Mouse (Mus musculus): ENCODE measurements around the gene Frmd5. TPM values are rescaled to one million over a fixed set of nuclear protein-coding genes. Genes with fewer than 3 reads are reported as not detected.
A peak's percentile ranks its signal among the peaks of the same experiment; 100 is the strongest.

Frmd5 gene
- polyA plus RNA-seq, 1 experiment from 2014 or later, result 40.8 TPM

- no peaks in the 10 kb centered on the region for H3K36me3 ChIP-seq (ENCODE audit: control insufficient read depth, insufficient read depth, low read length)
- ATAC-seq (ENCODE audit: insufficient number of reproducible peaks, insufficient read depth, low FRiP score, low read depth), result no peak
Measured at GRCm38 (mm10) chr2:121799051-121799450, 7.8 kb downstream of the Frmd5 start.

GRCm38 (mm10) chr2:121795995-121796394 lies 10.9 kb downstream of the Frmd5 start:
- 82% methylated on average over 6 of the region's 6 CpGs for WGBS
- H3K27me3 ChIP-seq (ENCODE audit: control insufficient read depth, insufficient read depth, low read length), result 0 out of 2 replicates have a peak, but pooled peaks cover 3% of the 10 kb centered on the region
- no peak overlapping the region for H3K4me3 ChIP-seq (ENCODE audit: control insufficient read depth in 1 of 2, insufficient read depth in 1 of 2, low read depth in 1 of 2, low read length in 2 of 2)
- 0 out of 2 replicates have a peak, but pooled peaks cover 4% of the 10 kb centered on the region for H3K9me3 ChIP-seq (ENCODE audit: control insufficient read depth, low read length)
- no peak overlapping the region for H3K4me2 ChIP-seq (ENCODE audit: low read length)
- H3K4me1 ChIP-seq (ENCODE audit: control insufficient read depth in 2 of 2, insufficient read depth in 2 of 2, low read length in 2 of 2), result no peaks in the 10 kb centered on the region
- H3K27ac ChIP-seq (replicated peaks in 1 of 2; ENCODE audit: control insufficient read depth in 1 of 2, insufficient read depth in 1 of 2, low read depth in 2 of 2, low read length in 2 of 2), result no peak overlapping the region
- no peak for ATAC-seq (ENCODE audit: insufficient number of reproducible peaks, insufficient read depth, low FRiP score, low read depth)
- H3K36me3 ChIP-seq (ENCODE audit: control insufficient read depth, insufficient read depth, low read length), result no peaks in the 10 kb centered on the region
- H3K9ac ChIP-seq (ENCODE audit: low read length), result no peak overlapping the region

More at GRCm38 (mm10) chr2:121799051-121799450, 7.8 kb downstream of the Frmd5 start:
- Histone ChIP-seq H3K4me1 (ENCODE audit: control insufficient read depth in 2 of 2, insufficient read depth in 2 of 2, low read length in 2 of 2) (no peaks in the 10 kb centered on the region), H3K27ac (replicated peaks in 1 of 2; ENCODE audit: control insufficient read depth in 1 of 2, insufficient read depth in 1 of 2, low read depth in 2 of 2, low read length in 2 of 2) (no peak overlapping the region), H3K9me3 (ENCODE audit: control insufficient read depth, low read length) (0 out of 2 replicates have a peak, but pooled peaks cover 4% of the 10 kb centered on the region), H3K9ac (ENCODE audit: low read length) (no peak overlapping the region), H3K27me3 (ENCODE audit: control insufficient read depth, insufficient read depth, low read length) (0 out of 2 replicates have a peak, but pooled peaks cover 8% of the 10 kb centered on the region), H3K4me2 (ENCODE audit: low read length) (no peak overlapping the region), H3K4me3 (ENCODE audit: control insufficient read depth in 1 of 2, insufficient read depth in 1 of 2, low read depth in 1 of 2, low read length in 2 of 2) (no peak overlapping the region)
- WGBS, result 84% methylated on average over 7 of the region's 7 CpGs

GRCm38 (mm10) chr2:121789777-121790176 lies 17.1 kb downstream of the Frmd5 start:
- no peak overlapping the region for H3K27ac ChIP-seq (replicated peaks in 1 of 2; ENCODE audit: control insufficient read depth in 1 of 2, insufficient read depth in 1 of 2, low read depth in 2 of 2, low read length in 2 of 2)
- H3K36me3 ChIP-seq (ENCODE audit: control insufficient read depth, insufficient read depth, low read length), result no peaks in the 10 kb centered on the region
- no peak overlapping the region for H3K4me3 ChIP-seq (ENCODE audit: control insufficient read depth in 1 of 2, insufficient read depth in 1 of 2, low read depth in 1 of 2, low read length in 2 of 2)
- no peak for ATAC-seq (ENCODE audit: insufficient number of reproducible peaks, insufficient read depth, low FRiP score, low read depth)
- H3K9ac ChIP-seq (ENCODE audit: low read length), result no peak overlapping the region
- H3K9me3 ChIP-seq (ENCODE audit: control insufficient read depth, low read length), result 0 out of 2 replicates have a peak, but pooled peaks cover 4% of the 10 kb centered on the region
- H3K4me2 ChIP-seq (ENCODE audit: low read length), result no peak overlapping the region
- H3K27me3 ChIP-seq (ENCODE audit: control insufficient read depth, insufficient read depth, low read length), result no peaks in the 10 kb centered on the region
- peaks cover 2 to 4% of the 10 kb centered on the region in 2 experiments; a peak in 3 of 4 replicates for H3K4me1 ChIP-seq (ENCODE audit: control insufficient read depth in 2 of 2, insufficient read depth in 2 of 2, low read length in 2 of 2)

DNA sequence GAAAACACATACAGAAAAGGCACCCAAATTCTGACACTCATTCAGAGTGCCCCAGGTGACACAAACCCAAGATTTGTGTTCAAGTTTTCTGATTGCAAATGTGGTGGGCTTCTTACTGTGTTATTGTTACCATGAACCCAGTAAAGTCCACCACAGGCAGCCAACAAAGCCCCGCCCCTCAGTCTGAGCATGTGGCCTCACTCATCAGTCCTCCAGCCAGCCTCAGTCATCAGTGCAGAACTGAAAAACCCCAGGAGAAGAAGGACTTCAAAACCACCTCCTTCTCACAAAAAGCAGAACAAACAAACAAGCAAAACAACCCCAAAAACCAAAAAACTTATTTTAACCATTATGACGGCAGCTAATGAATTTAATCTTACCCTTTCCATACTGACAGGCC lies 18.5 kb downstream of the Frmd5 start:
- Histone ChIP-seq H3K4me1 (ENCODE audit: control insufficient read depth in 2 of 2, insufficient read depth in 2 of 2, low read length in 2 of 2) (peaks cover 2 to 4% of the 10 kb centered on the region in 2 experiments; a peak in 3 of 4 replicates), H3K9ac (ENCODE audit: low read length) (no peak overlapping the region), H3K36me3 (ENCODE audit: control insufficient read depth, insufficient read depth, low read length) (no peaks in the 10 kb centered on the region), H3K4me3 (ENCODE audit: control insufficient read depth in 1 of 2, insufficient read depth in 1 of 2, low read depth in 1 of 2, low read length in 2 of 2) (no peak overlapping the region), H3K27me3 (ENCODE audit: control insufficient read depth, insufficient read depth, low read length) (no peaks in the 10 kb centered on the region), H3K4me2 (ENCODE audit: low read length) (no peak overlapping the region), H3K9me3 (ENCODE audit: control insufficient read depth, low read length) (no peaks in the 10 kb centered on the region), H3K27ac (replicated peaks in 1 of 2; ENCODE audit: control insufficient read depth in 1 of 2, insufficient read depth in 1 of 2, low read depth in 2 of 2, low read length in 2 of 2) (no peak overlapping the region)
- WGBS, result 75% methylated on average over 2 of the region's 2 CpGs
- ATAC-seq (ENCODE audit: insufficient number of reproducible peaks, insufficient read depth, low FRiP score, low read depth), result no peak

DNA sequence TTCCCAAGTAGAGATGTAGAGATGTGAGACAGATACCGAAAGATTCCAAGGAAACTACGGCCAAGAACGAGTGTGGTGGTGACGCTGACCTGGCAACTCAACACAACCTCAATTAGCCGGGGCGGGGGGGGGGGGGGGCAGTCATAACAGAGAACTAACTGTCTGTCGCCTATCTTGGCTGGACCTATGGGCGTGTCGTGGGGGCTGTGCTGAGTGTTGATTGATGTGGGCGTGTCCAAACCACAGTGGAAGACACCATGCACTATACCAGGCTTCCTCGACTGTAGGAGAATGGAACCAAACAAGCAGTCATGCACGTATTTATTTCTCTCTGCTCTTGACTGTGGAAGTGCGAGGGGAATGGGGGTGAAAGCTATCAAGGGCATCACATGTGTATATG lies 19.1 kb downstream of the Frmd5 start:
- Histone ChIP-seq H3K36me3 (ENCODE audit: control insufficient read depth, insufficient read depth, low read length) (no peaks in the 10 kb centered on the region), H3K9me3 (ENCODE audit: control insufficient read depth, low read length) (no peaks in the 10 kb centered on the region), H3K4me3 (ENCODE audit: control insufficient read depth in 1 of 2, insufficient read depth in 1 of 2, low read depth in 1 of 2, low read length in 2 of 2) (no peak overlapping the region), H3K4me2 (ENCODE audit: low read length) (peak overlapping the region; percentile 53), H3K4me1 (ENCODE audit: control insufficient read depth in 2 of 2, insufficient read depth in 2 of 2, low read length in 2 of 2) (peaks cover 2 to 4% of the 10 kb centered on the region in 2 experiments; a peak in 3 of 4 replicates), H3K27me3 (ENCODE audit: control insufficient read depth, insufficient read depth, low read length) (no peaks in the 10 kb centered on the region), H3K27ac (replicated peaks in 1 of 2; ENCODE audit: control insufficient read depth in 1 of 2, insufficient read depth in 1 of 2, low read depth in 2 of 2, low read length in 2 of 2) (no peak overlapping the region), H3K9ac (ENCODE audit: low read length) (no peak overlapping the region)
- ATAC-seq (ENCODE audit: insufficient number of reproducible peaks, insufficient read depth, low FRiP score, low read depth), result no peak
- 21% methylated on average over 13 of the region's 13 CpGs for WGBS

DNA sequence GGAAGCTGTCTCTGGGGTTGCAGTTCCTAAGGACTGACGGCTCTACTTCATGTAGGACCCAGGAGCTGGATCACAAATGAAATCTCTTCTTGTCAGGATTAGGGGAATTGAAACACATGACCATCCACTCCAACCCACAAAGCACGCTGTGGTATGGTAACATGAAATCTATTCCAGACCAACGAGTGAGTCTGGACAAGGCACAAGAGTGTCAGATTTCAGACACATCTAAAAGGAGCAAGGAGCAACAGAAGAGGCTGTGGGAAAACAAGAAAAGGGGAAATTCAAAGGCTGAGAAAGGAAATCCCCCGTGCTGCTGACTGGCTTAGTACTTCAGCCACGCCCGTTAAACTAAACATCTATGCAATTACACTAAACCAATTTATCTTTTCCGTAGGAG lies 19.6 kb downstream of the Frmd5 start:
- no peaks in the 10 kb centered on the region for H3K9me3 ChIP-seq (ENCODE audit: control insufficient read depth, low read length)
- WGBS, result 36% methylated on average over 7 of the region's 7 CpGs
- H3K4me1 ChIP-seq (ENCODE audit: control insufficient read depth in 2 of 2, insufficient read depth in 2 of 2, low read length in 2 of 2), result peaks cover 2 to 4% of the 10 kb centered on the region in 2 experiments; a peak in 3 of 4 replicates
- no peaks in the 10 kb centered on the region for H3K36me3 ChIP-seq (ENCODE audit: control insufficient read depth, insufficient read depth, low read length)
- no peak for ATAC-seq (ENCODE audit: insufficient number of reproducible peaks, insufficient read depth, low FRiP score, low read depth)
- H3K4me3 ChIP-seq (ENCODE audit: control insufficient read depth in 1 of 2, insufficient read depth in 1 of 2, low read depth in 1 of 2, low read length in 2 of 2), result no peak overlapping the region
- H3K9ac ChIP-seq (ENCODE audit: low read length), result no peak overlapping the region
- H3K27ac ChIP-seq (replicated peaks in 1 of 2; ENCODE audit: control insufficient read depth in 1 of 2, insufficient read depth in 1 of 2, low read depth in 2 of 2, low read length in 2 of 2), result no peak overlapping the region
- no peaks in the 10 kb centered on the region for H3K27me3 ChIP-seq (ENCODE audit: control insufficient read depth, insufficient read depth, low read length)
- peak overlapping the region; percentile 53 for H3K4me2 ChIP-seq (ENCODE audit: low read length)

- Histone ChIP-seq H3K4me3 (ENCODE audit: control insufficient read depth in 1 of 2, insufficient read depth in 1 of 2, low read depth in 1 of 2, low read length in 2 of 2) (no peak overlapping the region), H3K9ac (ENCODE audit: low read length) (no peak overlapping the region), H3K27me3 (ENCODE audit: control insufficient read depth, insufficient read depth, low read length) (no peaks in the 10 kb centered on the region), H3K4me1 (ENCODE audit: control insufficient read depth in 2 of 2, insufficient read depth in 2 of 2, low read length in 2 of 2) (no peaks in the 10 kb centered on the region), H3K27ac (replicated peaks in 1 of 2; ENCODE audit: control insufficient read depth in 1 of 2, insufficient read depth in 1 of 2, low read depth in 2 of 2, low read length in 2 of 2) (no peak overlapping the region), H3K36me3 (ENCODE audit: control insufficient read depth, insufficient read depth, low read length) (no peaks in the 10 kb centered on the region), H3K9me3 (ENCODE audit: control insufficient read depth, low read length) (no peaks in the 10 kb centered on the region), H3K4me2 (ENCODE audit: low read length) (no peak overlapping the region)
- ATAC-seq (ENCODE audit: insufficient number of reproducible peaks, insufficient read depth, low FRiP score, low read depth), result no peak
- WGBS, result 85% methylated on average over 7 of the region's 7 CpGs
Measured at GRCm38 (mm10) chr2:121776219-121776618, 30.7 kb downstream of the Frmd5 start.

GRCm38 (mm10) chr2:121764851-121765250 lies 42.0 kb downstream of the Frmd5 start:
- Histone ChIP-seq H3K9ac (ENCODE audit: low read length) (no peak overlapping the region), H3K4me3 (ENCODE audit: control insufficient read depth in 1 of 2, insufficient read depth in 1 of 2, low read depth in 1 of 2, low read length in 2 of 2) (no peak overlapping the region), H3K4me1 (ENCODE audit: control insufficient read depth in 2 of 2, insufficient read depth in 2 of 2, low read length in 2 of 2) (no peaks in the 10 kb centered on the region), H3K27me3 (ENCODE audit: control insufficient read depth, insufficient read depth, low read length) (no peaks in the 10 kb centered on the region), H3K36me3 (ENCODE audit: control insufficient read depth, insufficient read depth, low read length) (no peaks in the 10 kb centered on the region), H3K27ac (replicated peaks in 1 of 2; ENCODE audit: control insufficient read depth in 1 of 2, insufficient read depth in 1 of 2, low read depth in 2 of 2, low read length in 2 of 2) (no peak overlapping the region), H3K4me2 (ENCODE audit: low read length) (no peak overlapping the region), H3K9me3 (ENCODE audit: control insufficient read depth, low read length) (no peaks in the 10 kb centered on the region)
- ATAC-seq (ENCODE audit: insufficient number of reproducible peaks, insufficient read depth, low FRiP score, low read depth), result no peak
- 80% methylated on average over 5 of the region's 5 CpGs for WGBS

Measured in heart, embryonic 14.5 days (tissue).